Mouse (Mus musculus) right cerebral cortex, postnatal 36 days (tissue): ENCODE data around the gene Epb41.

Source experiments
- DNase-seq, 2 experiments: peaks; one replicate each; pipeline ENCODE4 v3.0.0; 2022; ENCODE audit warnings: low spot score in 2 of 2, mixed read lengths in 1 of 2

Epb41 gene

GRCm38 (mm10) chr4:132043726-132044125 lies 31.4 kb downstream of the Epb41 start:
- no peak for DNase-seq

DNA sequence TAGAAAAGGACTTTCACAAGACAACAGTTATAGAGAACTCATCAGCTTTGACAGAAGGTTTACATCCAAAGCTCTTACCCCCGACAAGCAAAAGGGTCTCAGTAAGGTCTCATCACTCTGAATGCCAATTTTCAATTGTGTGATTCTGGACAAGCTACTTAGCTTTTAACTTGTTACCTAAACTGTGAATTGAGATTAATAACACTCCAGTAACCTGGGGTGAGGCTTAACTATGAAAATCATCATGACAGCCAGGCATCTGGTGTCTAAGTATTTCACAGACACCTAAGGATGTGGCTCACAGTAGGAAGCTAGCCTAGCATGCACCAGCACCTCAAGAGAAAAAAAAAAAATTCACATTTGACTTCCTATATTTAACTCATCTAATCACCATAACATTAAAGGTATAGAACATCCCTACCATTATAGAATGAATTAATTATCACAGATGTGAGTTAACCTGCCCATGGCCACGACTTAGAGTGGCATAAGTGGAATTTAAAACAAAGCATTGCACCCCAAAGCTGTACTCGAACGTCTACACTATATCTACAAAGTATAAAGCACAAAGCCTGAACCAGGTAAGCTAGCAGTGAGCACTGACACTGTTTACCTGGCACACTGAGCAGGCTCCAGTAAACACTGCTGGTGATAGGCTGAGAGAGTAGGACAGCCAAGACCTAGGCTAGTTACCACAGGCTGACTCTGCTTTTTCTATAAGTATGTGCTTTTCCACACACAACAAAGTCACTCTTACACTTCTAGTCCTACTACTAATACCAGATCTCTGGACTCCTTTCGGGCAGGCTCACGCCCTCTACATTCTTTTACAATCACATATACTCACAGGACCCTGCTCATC lies 33.4 kb downstream of the Epb41 start:
- no peak for DNase-seq

- DNase-seq = no peak
Measured at GRCm38 (mm10) chr4:132039975-132040645, 35.0 kb downstream of the Epb41 start.

GRCm38 (mm10) chr4:132039521-132039920 lies 35.6 kb downstream of the Epb41 start:
- DNase-seq = no peak

- no peak for DNase-seq
Measured at GRCm38 (mm10) chr4:132038809-132039208, 36.3 kb downstream of the Epb41 start.

DNA sequence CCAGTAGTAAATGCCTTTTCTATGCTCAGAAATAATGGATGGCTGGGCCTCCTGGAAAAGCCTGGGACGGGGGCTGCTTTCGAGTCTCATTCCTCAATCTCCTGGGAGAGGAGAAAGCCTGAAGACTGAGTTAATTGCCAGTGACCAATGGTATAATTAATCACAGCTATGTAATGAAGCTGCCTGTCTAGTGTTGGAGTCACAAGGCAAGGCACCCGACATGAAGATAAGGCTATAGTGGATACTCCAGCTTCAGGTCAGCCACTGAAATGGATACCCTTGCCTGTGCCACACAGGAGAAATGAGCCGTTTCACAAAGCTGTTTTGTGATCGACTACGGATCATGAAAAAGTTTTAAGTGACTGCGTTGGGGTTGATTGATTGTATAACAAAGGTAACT lies 37.1 kb downstream of the Epb41 start:
- DNase-seq = no peak

- DNase-seq = no peak
Measured at GRCm38 (mm10) chr4:132037137-132037536, 38.0 kb downstream of the Epb41 start.

GRCm38 (mm10) chr4:132034242-132034641 lies 40.9 kb downstream of the Epb41 start:
- DNase-seq = no peak

GRCm38 (mm10) chr4:132033183-132033582 lies 41.9 kb downstream of the Epb41 start:
- no peak for DNase-seq

DNA sequence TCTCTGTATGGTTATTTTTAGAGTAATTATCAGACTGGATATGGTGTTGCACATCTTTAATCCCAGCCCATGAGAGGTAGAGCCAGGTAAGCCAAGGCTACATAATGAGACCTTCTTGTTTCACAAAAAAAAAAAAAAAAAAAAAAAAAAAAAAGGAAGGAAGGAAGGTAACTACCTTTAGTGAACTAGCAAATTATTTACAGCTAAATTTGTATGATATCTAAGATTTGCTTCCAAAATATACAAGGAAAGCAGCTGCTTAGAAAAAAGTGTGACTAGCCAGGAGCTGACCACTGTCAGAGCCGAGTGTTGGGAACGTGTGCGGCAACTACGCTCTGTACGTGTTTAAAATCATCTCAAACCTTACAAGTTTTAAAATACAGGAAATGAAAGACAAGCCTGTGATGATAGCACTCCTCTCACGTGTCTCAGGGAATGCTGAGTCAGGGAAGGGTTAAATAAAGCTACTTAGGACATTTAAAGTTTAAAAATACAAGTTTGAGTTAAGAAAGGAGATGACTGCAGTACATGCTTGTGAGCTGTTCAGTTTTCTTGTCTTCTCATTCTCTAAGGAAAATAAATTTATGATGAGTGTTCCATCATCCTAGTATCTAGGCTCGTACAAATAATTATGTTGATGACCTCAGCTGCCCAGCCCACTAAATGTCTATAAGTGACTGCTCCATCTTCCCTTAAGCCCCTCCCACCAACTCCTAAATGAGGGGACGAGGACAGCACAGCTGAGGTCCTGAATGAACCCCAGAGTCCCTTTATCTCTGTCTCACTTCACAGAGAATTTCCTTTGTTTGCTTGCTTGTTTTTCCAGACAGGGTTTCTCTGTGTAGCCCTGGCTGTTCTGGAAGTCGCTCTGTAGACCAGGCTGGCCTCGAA lies 45.0 kb downstream of the Epb41 start:
- DNase-seq = no peak

DNA sequence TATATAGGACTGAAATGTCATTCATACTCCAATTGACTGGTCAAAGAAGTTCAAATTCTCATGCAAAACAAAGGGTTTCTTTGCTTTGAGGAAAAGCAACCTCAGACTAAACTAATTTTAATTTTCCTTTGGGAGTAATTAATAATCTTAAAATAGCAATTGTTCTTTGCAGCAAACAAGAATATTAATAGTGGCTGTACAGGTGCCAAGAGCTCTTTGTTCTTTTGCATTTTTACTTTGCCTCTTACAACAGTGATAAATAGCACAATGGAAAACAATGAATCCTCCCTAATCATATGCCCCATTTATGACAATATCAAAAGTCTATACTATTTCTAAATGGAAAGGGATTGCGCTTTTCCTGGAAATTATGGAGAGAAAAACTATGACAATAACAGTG lies 47.3 kb downstream of the Epb41 start:
- DNase-seq = no peak

- DNase-seq = no peak
Measured at GRCm38 (mm10) chr4:132027167-132027566, 48.0 kb downstream of the Epb41 start.

DNA sequence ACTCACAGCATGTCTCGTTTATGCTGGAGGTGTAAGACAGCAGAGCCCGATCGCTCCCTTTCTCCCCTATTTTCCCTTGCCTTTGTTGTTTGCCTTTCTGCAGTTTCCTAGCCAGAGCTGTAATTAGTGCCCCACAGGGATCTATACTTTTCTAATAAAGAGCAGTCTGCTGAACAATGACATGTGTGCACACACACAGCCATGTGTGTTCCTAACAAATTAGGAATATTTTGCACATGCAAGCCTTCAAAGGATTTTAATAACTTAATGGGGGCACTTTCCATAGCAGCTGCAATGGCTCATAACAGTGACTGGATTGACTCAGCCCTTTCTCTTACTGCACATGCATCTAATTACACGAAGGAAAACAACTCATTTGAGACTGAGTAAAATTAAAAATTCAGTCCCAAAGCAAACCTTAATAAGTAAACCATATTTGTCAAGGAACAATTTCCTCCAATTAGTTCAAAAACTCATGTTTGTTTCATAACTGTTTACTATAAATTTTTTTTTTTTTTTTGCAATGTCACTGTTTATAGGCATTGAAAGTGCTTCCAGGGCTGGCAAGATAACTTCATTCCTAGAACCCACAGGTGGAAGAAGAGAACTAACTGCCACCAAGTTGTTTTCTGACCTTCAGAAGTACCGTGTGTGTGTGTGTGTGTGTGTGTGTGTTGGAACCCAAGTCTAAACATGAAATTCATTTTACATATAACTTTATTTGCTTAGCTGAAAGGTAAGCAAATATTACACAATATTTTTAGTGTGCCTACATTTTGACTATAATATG lies 49.2 kb downstream of the Epb41 start:
- DNase-seq = no peak

GRCm38 (mm10) chr4:132025264-132025663 lies 49.9 kb downstream of the Epb41 start:
- DNase-seq = no peak

GRCm38 (mm10) chr4:132023816-132024215 lies 51.3 kb downstream of the Epb41 start:
- no peak for DNase-seq

GRCm38 (mm10) chr4:132022639-132023038 lies 52.5 kb downstream of the Epb41 start:
- no peak for DNase-seq

- no peak for DNase-seq
Measured at GRCm38 (mm10) chr4:132021883-132022282, 53.2 kb downstream of the Epb41 start.

DNA sequence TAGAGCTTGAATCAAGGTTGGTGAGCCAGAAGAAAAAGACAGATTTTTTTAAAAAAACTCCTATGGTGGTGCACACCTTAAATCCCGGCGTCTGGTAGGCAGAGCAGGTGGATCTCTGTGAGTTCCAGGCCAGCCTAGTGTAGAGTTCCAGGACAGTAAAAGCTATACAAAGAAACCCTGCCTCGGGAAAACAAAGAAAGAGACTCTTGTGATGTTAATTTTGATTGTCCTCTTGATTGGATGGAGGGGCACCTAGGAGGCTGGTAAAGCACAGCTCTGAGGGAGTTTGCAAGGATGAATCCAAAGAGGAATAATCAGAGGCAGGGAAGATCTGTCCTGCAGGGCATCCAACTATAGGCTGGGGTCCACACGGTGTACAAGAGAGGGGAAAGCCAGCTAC lies 56.6 kb downstream of the Epb41 start:
- no peak for DNase-seq

- DNase-seq = no peak
Measured at GRCm38 (mm10) chr4:132015374-132015773, 59.7 kb downstream of the Epb41 start.

GRCm38 (mm10) chr4:132011619-132012018 lies 63.5 kb downstream of the Epb41 start:
- DNase-seq = no peak

GRCm38 (mm10) chr4:132010416-132010815 lies 64.7 kb downstream of the Epb41 start:
- DNase-seq = no peak
